Mouse (Mus musculus) ES-Bruce4 (cell line): ENCODE measurements at regions not wholly inside any gene's neighbourhood (a gene's known extent, or its start where the extent isn't known, plus 50 kb on each side); places are given as distances from the start of the nearest gene placed in this dataset.

Source experiments
- CTCF ChIP-seq: IDR thresholded peaks from one replicate; pipeline ENCODE4 v1.8.1; 2011; ENCODE audit warnings: low read depth, low read length
- EP300 ChIP-seq: IDR thresholded peaks from 2 replicates; pipeline ENCODE4 v1.6.1; 2011; ENCODE audit warnings: low read depth, low read length; ENCODE audit not compliant: insufficient read depth

- TF ChIP-seq CTCF (no peak), EP300 (no peak)
Measured at GRCm38 (mm10) chr2:128345557-128345956, 219.7 kb downstream of the Bcl2l11 start.
